Mouse (Mus musculus): ENCODE results near the gene Cbx8.
A peak's percentile ranks its signal among the peaks of the same experiment; 100 is the strongest.

Cbx8 gene

DNA sequence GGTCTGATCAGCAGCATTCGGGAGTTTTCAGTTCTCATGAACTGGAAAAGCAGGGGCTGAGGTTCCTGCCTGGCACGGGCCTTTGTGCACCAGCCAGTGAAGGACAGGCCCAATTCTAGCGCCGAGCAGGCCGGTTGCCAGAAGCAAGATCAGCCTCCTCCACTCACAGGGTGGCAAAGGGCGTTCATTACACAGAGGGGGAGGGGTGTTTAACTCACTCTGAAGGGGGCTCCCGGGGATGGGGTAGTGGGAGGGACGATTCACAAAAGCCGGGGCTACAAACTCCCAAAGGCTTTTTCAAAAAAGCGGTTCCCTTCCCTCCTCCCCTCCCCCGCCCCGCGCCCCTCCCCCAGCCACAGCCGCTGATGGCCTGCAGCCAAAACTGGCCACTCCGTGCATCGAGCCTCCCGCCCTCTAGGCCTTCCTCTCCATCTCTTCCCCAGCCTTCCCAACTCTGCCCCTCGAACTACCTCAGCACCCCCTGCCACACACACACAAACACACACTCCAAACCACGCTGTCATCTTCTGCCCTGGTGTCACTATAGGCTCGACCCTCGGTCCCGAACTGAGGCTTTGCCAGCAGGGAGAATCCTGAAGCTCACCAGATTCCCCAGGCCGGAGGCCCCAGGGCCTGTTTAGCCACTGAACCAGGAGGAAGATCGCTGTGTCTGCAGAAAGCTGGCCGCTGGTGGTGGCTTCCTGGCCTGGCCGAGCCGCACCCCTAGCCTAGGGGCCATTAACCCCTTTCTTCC lies 38.1 kb upstream of the Cbx8 start:
- DNase-seq (ENCODE audit: low read depth, low spot score) = no peak

GRCm38 (mm10) chr11:119077755-119078154 lies 37.0 kb upstream of the Cbx8 start:
- DNase-seq (ENCODE audit: low read depth, low spot score) = no peak

DNA sequence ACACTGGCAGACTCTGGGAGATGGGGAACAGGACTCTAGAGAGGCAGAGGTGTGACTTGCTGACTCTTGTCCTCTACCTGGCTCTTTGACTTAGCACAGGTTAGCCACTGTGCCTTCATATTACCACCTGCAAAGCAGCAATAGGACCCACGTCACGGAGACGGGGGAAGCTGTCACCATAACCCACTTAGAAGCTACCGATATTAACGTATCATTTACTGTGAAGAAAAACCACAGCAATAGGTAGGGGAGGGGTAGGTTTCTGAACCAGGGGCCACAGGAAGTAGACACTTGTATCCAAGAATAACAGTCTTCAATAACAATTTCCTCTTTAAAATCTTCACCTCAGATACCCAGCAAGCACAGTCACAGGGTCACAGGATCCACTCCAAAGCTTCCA lies 35.0 kb upstream of the Cbx8 start:
- no peak for DNase-seq (ENCODE audit: low read depth, low spot score)

- no peak for DNase-seq (ENCODE audit: low read depth, low spot score)
These were observed 33.2 kb upstream of the Cbx8 start for GRCm38 (mm10) chr11:119073876-119074433.

- DNase-seq (ENCODE audit: low read depth, low spot score) = no peak
These were observed 32.2 kb upstream of the Cbx8 start for GRCm38 (mm10) chr11:119072986-119073385.

DNA sequence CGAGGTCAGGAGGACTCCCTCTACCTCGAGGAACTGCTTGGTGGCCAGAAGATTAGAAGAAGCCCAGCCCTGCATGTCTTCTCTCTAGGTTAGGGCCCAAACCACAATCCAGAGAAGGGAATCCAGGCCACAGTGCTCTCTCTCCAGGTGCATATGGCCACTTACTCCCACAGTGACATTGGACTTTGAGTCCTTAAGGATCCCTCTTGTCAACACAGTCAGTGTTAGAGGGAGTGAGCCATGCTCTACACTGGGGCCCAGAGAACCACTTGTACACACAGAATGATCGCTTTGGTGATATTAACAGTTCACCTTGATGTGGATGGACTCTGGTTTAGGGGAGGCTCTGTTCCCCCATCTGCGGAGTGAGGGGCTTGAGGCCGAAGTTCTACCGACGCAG lies 31.5 kb upstream of the Cbx8 start:
- DNase-seq (ENCODE audit: low read depth, low spot score) = no peak

- DNase-seq (ENCODE audit: low read depth, low spot score) = no peak
These were observed 26.1 kb upstream of the Cbx8 start for GRCm38 (mm10) chr11:119066841-119067240.

DNA sequence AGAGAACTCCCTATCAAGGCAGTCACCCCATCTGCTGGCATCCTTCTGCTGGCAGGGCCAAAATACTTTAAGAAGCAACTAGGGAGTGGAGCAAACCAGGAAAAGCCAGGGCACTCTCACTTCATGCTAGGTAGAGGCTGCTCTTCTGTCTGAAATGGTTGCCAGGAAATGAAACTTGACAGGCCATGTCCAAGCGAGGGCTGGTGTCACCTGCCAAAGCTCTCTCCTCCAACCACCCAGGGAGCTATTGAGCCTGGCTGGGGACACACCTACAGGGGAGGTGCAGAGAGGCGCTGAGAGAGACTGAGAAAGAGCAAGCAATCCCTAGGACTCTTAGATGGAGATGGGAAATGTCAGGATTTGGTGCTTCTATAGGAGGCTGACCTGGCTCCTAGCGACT lies 18.5 kb upstream of the Cbx8 start:
- DNase-seq (ENCODE audit: low read depth, low spot score) = no peak

DNA sequence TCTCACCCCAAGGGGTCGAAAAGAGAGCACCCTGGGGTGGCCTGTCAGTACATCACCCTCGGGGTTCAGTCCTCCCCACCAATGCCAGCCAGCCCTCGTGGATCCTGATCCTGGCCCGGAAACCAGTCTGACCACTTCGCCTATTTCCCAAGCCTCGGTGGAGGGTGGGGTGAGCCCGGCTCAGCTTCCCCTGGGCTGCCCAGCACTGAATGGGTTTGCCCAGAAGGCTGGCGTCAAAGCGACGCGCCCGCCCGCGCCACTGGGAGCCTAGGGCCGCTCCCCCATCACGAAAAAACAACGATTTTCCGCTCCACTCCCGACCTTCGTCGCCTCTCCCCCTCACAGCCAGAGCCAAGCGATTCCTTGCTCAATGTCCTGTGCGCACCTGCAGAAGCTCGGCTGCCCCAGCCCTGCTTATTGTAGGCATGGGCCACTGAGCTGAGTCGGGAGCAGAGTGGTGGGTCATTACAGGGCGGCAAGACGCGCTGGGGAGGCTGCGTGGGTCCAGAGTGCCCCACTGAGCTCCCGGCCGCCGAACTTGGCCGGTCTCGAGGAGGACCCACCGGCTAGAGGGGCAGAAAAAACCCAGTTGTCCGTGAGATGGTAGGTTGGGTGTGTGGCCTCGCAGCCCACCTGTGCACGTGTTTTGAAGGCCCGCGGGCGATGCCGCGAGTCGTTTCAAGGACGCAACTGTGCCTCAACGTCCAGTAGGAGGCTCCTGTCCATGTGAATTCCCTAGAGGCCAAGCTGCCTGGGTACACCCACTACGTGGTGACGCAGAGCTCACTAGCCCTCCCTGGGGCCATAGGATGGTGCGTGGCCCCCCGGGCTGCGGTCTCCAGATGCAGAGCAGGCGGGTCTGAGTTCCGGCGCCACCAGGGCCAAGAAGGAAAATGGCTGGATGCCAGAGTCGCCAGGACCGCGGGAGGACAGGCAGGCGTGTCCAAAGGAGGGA lies 17.5 kb upstream of the Cbx8 start:
- no peak for DNase-seq (ENCODE audit: low read depth, low spot score)

DNA sequence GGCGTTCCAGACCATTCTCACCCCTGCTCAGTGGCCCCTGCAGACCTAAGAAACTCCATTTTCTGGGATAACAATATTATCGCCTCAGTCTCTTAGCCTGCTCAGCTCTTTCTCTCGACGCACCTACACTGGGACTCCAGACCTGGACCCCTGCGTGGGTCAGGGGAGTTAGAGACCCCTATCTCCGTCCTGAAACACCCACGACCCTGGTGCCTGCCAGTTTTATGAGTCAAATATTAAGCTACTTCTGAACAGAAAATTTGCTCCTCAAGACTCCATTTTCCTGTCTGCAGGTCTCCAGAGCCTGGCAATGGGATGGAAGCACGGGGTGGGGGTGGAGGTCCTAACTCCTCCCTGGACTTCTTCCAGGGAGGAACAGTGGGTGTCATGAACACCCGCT lies 16.5 kb upstream of the Cbx8 start:
- no peak for DNase-seq (ENCODE audit: low read depth, low spot score)

GRCm38 (mm10) chr11:119056301-119057211 lies 15.8 kb upstream of the Cbx8 start:
- DNase-seq (ENCODE audit: low read depth, low spot score) = no peak

GRCm38 (mm10) chr11:119055571-119056131 lies 14.9 kb upstream of the Cbx8 start:
- no peak for DNase-seq (ENCODE audit: low read depth, low spot score)

DNA sequence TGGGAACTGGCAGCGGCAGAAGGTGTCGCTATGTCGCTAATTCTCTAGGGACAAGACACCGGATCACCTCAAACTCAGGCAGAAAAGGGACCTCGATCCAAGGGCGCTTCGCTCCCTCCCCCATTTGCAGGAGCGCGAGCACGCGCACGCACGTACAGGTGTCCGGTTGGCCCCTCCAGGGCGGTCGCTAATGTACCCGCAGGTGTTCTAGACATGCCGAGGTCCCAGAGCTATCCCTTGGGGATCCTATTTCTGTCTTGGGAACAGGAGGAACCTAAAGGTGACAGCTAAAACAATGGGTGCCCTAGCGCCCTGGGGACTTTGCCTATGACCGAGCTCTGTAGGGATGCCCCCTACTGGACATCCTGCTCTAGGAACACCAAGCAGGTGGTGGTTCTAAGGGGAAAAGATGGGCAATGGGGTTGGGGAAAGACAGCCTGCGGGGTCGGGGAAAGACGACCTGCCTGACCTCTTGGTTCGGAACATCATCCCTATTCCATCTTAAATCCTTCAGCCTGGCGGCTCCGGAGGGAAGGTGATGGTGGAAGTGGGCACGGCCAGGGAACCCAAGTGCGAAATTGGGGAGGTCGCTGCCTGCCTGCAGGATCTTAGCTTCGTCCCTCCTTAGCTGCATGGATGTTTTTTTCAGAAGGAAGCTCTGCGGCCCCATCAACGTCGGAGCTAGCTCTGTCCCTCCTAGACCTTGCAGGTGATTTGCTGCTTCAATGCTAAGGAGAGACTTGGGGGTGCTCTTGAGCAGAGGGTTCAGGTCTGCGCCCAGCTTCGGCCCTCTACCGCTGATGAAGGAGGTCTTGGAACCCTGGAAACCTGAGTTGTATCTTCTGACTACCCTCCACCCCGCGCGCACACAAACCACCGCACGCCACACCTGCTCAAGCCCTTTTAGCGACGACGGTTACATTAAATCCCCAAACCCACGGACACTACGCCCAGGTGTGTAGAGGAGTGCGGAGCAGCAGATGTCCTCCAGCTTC lies 13.9 kb upstream of the Cbx8 start:
- DNase-seq (ENCODE audit: low read depth, low spot score) = no peak

- no peak for DNase-seq (ENCODE audit: low read depth, low spot score)
These were observed 13.1 kb upstream of the Cbx8 start for GRCm38 (mm10) chr11:119053738-119054350.

DNA sequence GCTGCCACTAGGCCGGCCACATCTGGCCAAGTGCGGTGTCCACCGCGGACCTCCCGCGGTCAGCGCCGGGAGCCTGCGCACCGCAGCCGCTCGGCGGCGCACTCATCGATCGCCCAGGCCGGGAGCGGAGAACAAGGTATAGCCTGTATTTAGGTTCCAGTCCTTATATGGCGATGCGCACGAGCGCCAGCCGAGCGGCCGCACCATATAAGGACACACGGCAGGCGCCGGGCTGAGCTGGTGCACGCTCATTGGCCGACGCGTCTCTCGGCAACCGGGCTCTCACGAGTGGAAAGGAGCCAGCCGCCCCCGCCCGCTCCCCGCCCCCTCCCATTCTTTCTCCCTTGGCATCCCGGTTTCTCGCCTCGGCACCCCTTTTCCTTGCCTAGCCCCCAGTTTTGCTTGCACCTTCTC lies 12.5 kb upstream of the Cbx8 start:
- peak; percentile 54 for DNase-seq (ENCODE audit: low read depth, low spot score)

- no peak for DNase-seq (ENCODE audit: low read depth, low spot score)
These were observed 12.0 kb upstream of the Cbx8 start for GRCm38 (mm10) chr11:119052661-119053256.

GRCm38 (mm10) chr11:119051927-119052660 lies 11.3 kb upstream of the Cbx8 start:
- no peak for DNase-seq (ENCODE audit: low read depth, low spot score)

- DNase-seq (ENCODE audit: low read depth, low spot score) = no peak
These were observed 10.7 kb upstream of the Cbx8 start for GRCm38 (mm10) chr11:119051426-119051825.
